Mouse (Mus musculus) bone marrow, adult 2 months (tissue): Measurements from ENCODE around the gene Scn4a.

ENCODE experiments used
- CTCF ChIP-seq: fragments of 200-500 bp; IDR thresholded peaks from 2 replicates; pipeline ENCODE4 v1.5.1; 2011; ENCODE audit warnings: low read length, control low read depth; ENCODE audit not compliant: control insufficient read depth, insufficient read depth
- POLR2A ChIP-seq: fragments of 200-500 bp; IDR thresholded peaks from 2 replicates; pipeline ENCODE4 v1.6.1; 2011; ENCODE audit warnings: low read depth, mild to moderate bottlenecking, control low read depth, low read length, borderline replicate concordance; ENCODE audit not compliant: control insufficient read depth

DNA sequence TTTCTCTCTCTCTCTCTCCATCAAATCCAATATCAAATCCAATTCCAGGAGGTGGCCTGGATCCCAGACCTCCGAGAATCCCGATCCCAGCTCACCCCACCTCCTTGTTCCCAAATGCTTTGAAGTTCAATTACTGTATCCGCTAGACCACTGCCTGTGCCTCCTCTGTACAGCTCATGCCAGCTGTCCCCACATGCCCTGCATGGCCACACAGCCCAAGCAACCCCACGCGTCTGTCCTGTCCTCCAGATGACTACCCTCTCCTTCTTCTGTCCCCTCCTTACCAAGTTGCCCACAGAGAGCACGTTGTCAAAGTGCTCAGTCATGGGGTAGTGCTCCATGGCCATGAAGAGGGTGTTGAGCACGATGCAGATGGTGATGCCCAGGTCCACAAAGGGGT, 14.2 kb downstream of the Scn4a start:
- TF ChIP-seq POLR2A = no peak
- no peak for TF ChIP-seq CTCF
